ENCODE assay signal across 13 mouse cellular contexts in the genomic region with DNA sequence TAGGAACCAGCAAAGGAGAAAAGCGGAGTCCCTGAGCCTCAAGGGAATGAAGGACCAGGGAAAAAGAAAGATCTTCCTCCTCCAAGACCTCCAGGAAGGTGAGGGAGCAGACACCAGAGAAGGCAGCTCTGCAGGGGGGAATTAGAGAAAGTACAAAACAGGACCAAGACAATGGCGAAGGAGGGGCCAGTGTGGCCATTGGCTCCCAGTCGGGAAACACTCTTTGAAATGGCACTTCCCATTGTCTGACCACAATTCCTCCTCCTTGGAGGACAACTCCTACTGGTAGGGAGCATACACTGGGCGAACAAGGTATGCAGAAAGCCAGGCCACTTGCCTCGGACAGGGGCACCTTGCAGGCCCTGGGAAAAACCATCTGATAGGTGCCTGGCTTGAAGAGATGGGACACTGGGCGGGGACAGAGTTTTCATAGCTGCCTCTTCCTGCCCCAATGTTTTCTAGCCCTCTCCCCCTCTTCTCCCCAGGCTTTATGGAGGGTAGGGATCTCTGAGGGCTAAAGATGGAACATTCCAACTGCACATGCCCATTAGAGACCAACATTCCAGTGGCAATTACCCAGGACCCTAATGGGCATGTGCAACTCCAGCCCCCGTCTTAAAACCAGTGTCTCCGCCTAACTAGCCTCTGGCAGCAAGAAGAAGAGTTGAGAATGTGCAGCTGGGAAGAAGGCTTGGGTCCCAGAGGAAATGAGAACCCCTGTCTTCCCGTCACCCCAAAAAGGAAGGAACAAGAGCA. TPM values are rescaled to one million over a fixed set of nuclear protein-coding genes. Genes with fewer than 3 reads are reported as not detected.
DNase-seq lines count a peak whose midpoint lies in the region; ATAC-seq lines count a peak whose summit lies in the region.
"Had no signal": no experiment of that assay in that cellular context is flagged by ENCODE, and none has a peak within 500 bp of the region (broad histone marks: within the 10 kb centered on the region; RNA-seq: fewer than 3 reads in every experiment).

No protein-coding gene starts in this region.

- WGBS in neural tube, embryonic 11.5 days, result 24% methylated on average over 9 of the region's 9 CpGs
- 12% methylated on average over 9 of the region's 9 CpGs for WGBS in forebrain, embryonic 14.5 days
- 53% methylated on average over 9 of the region's 9 CpGs for WGBS in limb, embryonic 15.5 days

- peaks cover 68% of the 10 kb centered on the region for H3K4me1 ChIP-seq in neural tube, embryonic 11.5 days (ENCODE audit: control insufficient read depth, insufficient read depth, low read length)
- peaks cover 62% of the 10 kb centered on the region for H3K4me1 ChIP-seq in forebrain, embryonic 14.5 days (ENCODE audit: control insufficient read depth, insufficient read depth, low read length)
- peaks cover 56% of the 10 kb centered on the region for H3K4me1 ChIP-seq in limb, embryonic 15.5 days

- DNase-seq in neural tube, embryonic 11.5 days (ENCODE audit: low spot score), result peak; percentile 16
- no peak for DNase-seq in neural tube, embryonic 10.5 days (ENCODE audit: extremely low spot score, low spot score)
- no peak for DNase-seq in forebrain, embryonic 14.5 days (ENCODE audit: low spot score)
- no peak for DNase-seq in c-Kit-positive CD71-positive TER-119-positive erythroid progenitor cells, embryonic 14.5 days (ENCODE audit: low spot score)
- DNase-seq in urinary bladder, adult 18-20 months (ENCODE audit: low spot score in 2 of 2), result no peak
- DNase-seq in layer of hippocampus, adult 8-10 months (ENCODE audit: low spot score in 2 of 2), result no peak
- DNase-seq in right cerebral cortex, postnatal 25 days, result no peak
- DNase-seq: kidney, adult 9 months; thymus, postnatal 14 days had no signal

- no peak for ATAC-seq in neural tube, embryonic 11.5 days (ENCODE audit: insufficient read depth, low FRiP score, low TSS enrichment)
- no peak for ATAC-seq in forebrain, embryonic 14.5 days
- ATAC-seq in limb, embryonic 15.5 days (ENCODE audit: insufficient number of reproducible peaks, low FRiP score, low TSS enrichment, low read depth), result no peak

- peak overlapping the region; percentile 98 for H3K9ac ChIP-seq in neural tube, embryonic 11.5 days (ENCODE audit: low read length)
- peak overlapping the region; percentile 99 for H3K9ac ChIP-seq in forebrain, embryonic 14.5 days (ENCODE audit: low read length)
- H3K9ac ChIP-seq in limb, embryonic 15.5 days, result no peak overlapping the region

- H3K9me3 ChIP-seq in neural tube, embryonic 11.5 days (ENCODE audit: control insufficient read depth, low read length), result no peaks in the 10 kb centered on the region
- no peaks in the 10 kb centered on the region for H3K9me3 ChIP-seq in forebrain, embryonic 14.5 days (replicated peaks; ENCODE audit: control insufficient read depth, low read length)
- H3K9me3 ChIP-seq in limb, embryonic 15.5 days, result no peaks in the 10 kb centered on the region

- H3K36me3 ChIP-seq in neural tube, embryonic 11.5 days (ENCODE audit: control insufficient read depth, insufficient read depth, low read length), result no peaks in the 10 kb centered on the region; the same call in 1 of the 2 replicates
- H3K36me3 ChIP-seq in forebrain, embryonic 14.5 days (ENCODE audit: control insufficient read depth, insufficient read depth, low read length), result peaks cover 16% of the 10 kb centered on the region; the same call in 1 of the 2 replicates
- H3K36me3 ChIP-seq in limb, embryonic 15.5 days, result no peaks in the 10 kb centered on the region

- H3K27me3 ChIP-seq in neural tube, embryonic 11.5 days (ENCODE audit: control insufficient read depth, insufficient read depth, low read length), result no peaks in the 10 kb centered on the region
- no peaks in the 10 kb centered on the region for H3K27me3 ChIP-seq in forebrain, embryonic 14.5 days (replicated peaks; ENCODE audit: control insufficient read depth, insufficient read depth, low read length)
- no peaks in the 10 kb centered on the region for H3K27me3 ChIP-seq in limb, embryonic 15.5 days

- H3K27ac ChIP-seq in neural tube, embryonic 11.5 days (ENCODE audit: low read depth, low read length), result 0 out of 2 replicates have a peak overlapping the region, but pooled peaks have one; percentile 30
- H3K27ac ChIP-seq in forebrain, embryonic 14.5 days (ENCODE audit: low read depth, low read length), result no peak overlapping the region
- peak overlapping the region; percentile 48; the same call in 1 of the 2 replicates for H3K27ac ChIP-seq in limb, embryonic 15.5 days

- H3K4me3 ChIP-seq in neural tube, embryonic 11.5 days (ENCODE audit: low read depth, low read length), result peak overlapping the region; percentile 94
- H3K4me3 ChIP-seq in forebrain, embryonic 14.5 days (ENCODE audit: low read depth, low read length), result peak overlapping the region; percentile 94
- peak overlapping the region; percentile 59; the same call in 1 of the 2 replicates for H3K4me3 ChIP-seq in limb, embryonic 15.5 days

- peak overlapping the region; percentile 81 for H3K4me2 ChIP-seq in neural tube, embryonic 11.5 days (ENCODE audit: low read depth)
- peak overlapping the region; percentile 94 for H3K4me2 ChIP-seq in forebrain, embryonic 14.5 days (ENCODE audit: low read length)
- peak overlapping the region; percentile 68; the same call in 1 of the 2 replicates for H3K4me2 ChIP-seq in limb, embryonic 15.5 days
- H3K4me2 ChIP-seq: liver, embryonic 11.5 days had no signal

RNA-seq across cellular contexts. Expression of a gene that starts 3.9 kb away (rescaled TPM):
- polyA plus RNA-seq in neural tube, embryonic 11.5 days (2014; fragmentation: Nextera tagmentation; extraction: Ambion mirVana), result 62.0 and 69.0 TPM in 2 replicates
- polyA plus RNA-seq in forebrain, embryonic 14.5 days (2014; fragmentation: Nextera tagmentation; extraction: Ambion mirVana), result 45.1 and 55.8 TPM in 2 replicates
- 14.3 and 15.7 TPM in 2 replicates for polyA plus RNA-seq in limb, embryonic 15.5 days (2015; fragmentation: Nextera tagmentation; extraction: Ambion mirVana)
- 10 to 100 TPM; 11.1 to 16.9 (median 14.8) TPM for total RNA-seq in layer of hippocampus, adult 8-10 months (2022)

RNA-seq across cellular contexts. Expression of a gene that starts 33.1 kb away (rescaled TPM):
- polyA plus RNA-seq in neural tube, embryonic 11.5 days (2014; fragmentation: Nextera tagmentation; extraction: Ambion mirVana), result 13.8 and 15.7 TPM in 2 replicates
- 4.5 and 7.4 TPM in 2 replicates for polyA plus RNA-seq in forebrain, embryonic 14.5 days (2014; fragmentation: Nextera tagmentation; extraction: Ambion mirVana)
- polyA plus RNA-seq in limb, embryonic 15.5 days (2015; fragmentation: Nextera tagmentation; extraction: Ambion mirVana), result 0.05 TPM in 1 of 2 replicates, not detected in the other
- under 1 TPM; 0.58 to 0.98 (median 0.76) TPM for total RNA-seq in layer of hippocampus, adult 8-10 months (2022)
- total RNA-seq: MEL had no signal
- polyA plus RNA-seq: gonadal fat pad, adult 2 months had no signal

RNA-seq across cellular contexts. Expression of a gene that starts 58.0 kb away (rescaled TPM):
- 219 and 225 TPM in 2 replicates for polyA plus RNA-seq in neural tube, embryonic 11.5 days (2014; fragmentation: Nextera tagmentation; extraction: Ambion mirVana)
- 123 and 148 TPM in 2 replicates for polyA plus RNA-seq in forebrain, embryonic 14.5 days (2014; fragmentation: Nextera tagmentation; extraction: Ambion mirVana)
- 271 and 272 TPM in 2 replicates for polyA plus RNA-seq in limb, embryonic 15.5 days (2015; fragmentation: Nextera tagmentation; extraction: Ambion mirVana)
- total RNA-seq in layer of hippocampus, adult 8-10 months (2022), result 100 to 1,000 TPM; 149 to 159 (median 151) TPM

RNA-seq across cellular contexts. Expression of a gene that starts 58.3 kb away (rescaled TPM):
- 122 and 132 TPM in 2 replicates for polyA plus RNA-seq in neural tube, embryonic 11.5 days (2014; fragmentation: Nextera tagmentation; extraction: Ambion mirVana)
- polyA plus RNA-seq in forebrain, embryonic 14.5 days (2014; fragmentation: Nextera tagmentation; extraction: Ambion mirVana), result 81.3 and 93.7 TPM in 2 replicates
- polyA plus RNA-seq in limb, embryonic 15.5 days (2015; fragmentation: Nextera tagmentation; extraction: Ambion mirVana), result 107 and 119 TPM in 2 replicates
- 10 to 100 TPM; 63.2 to 72.4 (median 66.6) TPM for total RNA-seq in layer of hippocampus, adult 8-10 months (2022)
